Mouse (Mus musculus) heart, embryonic 13.5 days (tissue): ENCODE data around the gene Gcnt2. TPM values are rescaled to one million over a fixed set of nuclear protein-coding genes. Genes with fewer than 3 reads are reported as not detected.

Source experiments
- ATAC-seq: fragments of 200-750 bp; cut with Nextera tagmentation; 2 replicates; pipeline ENCODE4 v1.8.0; 2017; ENCODE audit warnings: moderate TSS enrichment; ENCODE audit not compliant: insufficient number of reproducible peaks, low FRiP score, low TSS enrichment; ENCODE audit errors: extremely low read depth
- H3K27ac ChIP-seq: fragments of 300-500 bp; sonication (generic); replicated peaks from 2 replicates; pipeline ENCODE4 v1.5.1; 2015; ENCODE audit warnings: moderate library complexity, mild to moderate bottlenecking, inconsistent platforms
- H3K27me3 ChIP-seq: fragments of 300-500 bp; sonication (generic); replicated peaks from 2 replicates; pipeline ENCODE4 v1.6.1; 2015; ENCODE audit warnings: mild to moderate bottlenecking, inconsistent platforms
- H3K36me3 ChIP-seq: fragments of 300-500 bp; sonication (generic); 2 replicates; pipeline ENCODE4 v1.6.1; 2015; ENCODE audit warnings: mild to moderate bottlenecking, inconsistent platforms
- H3K4me1 ChIP-seq: fragments of 300-500 bp; sonication (generic); 2 replicates; pipeline ENCODE4 v1.6.1; 2015; ENCODE audit warnings: inconsistent platforms
- H3K4me2 ChIP-seq: fragments of 300-500 bp; sonication (generic); 2 replicates; pipeline ENCODE4 v1.6.1; 2015; ENCODE audit warnings: inconsistent platforms, mild to moderate bottlenecking, moderate library complexity
- H3K4me3 ChIP-seq: fragments of 300-500 bp; sonication (generic); 2 replicates; pipeline ENCODE4 v1.5.1; 2015; ENCODE audit warnings: moderate library complexity, mild to moderate bottlenecking, inconsistent platforms
- H3K9ac ChIP-seq: fragments of 300-500 bp; sonication (generic); 2 replicates; pipeline ENCODE4 v1.6.1; 2015; ENCODE audit warnings: inconsistent platforms, mild to moderate bottlenecking, moderate library complexity
- H3K9me3 ChIP-seq: fragments of 300-500 bp; sonication (generic); 2 replicates; pipeline ENCODE4 v1.6.1; 2016; ENCODE audit warnings: inconsistent platforms
- WGBS: fragments of 180-500 bp; shearing (Covaris S2); methylation state at CpG from one replicate; pipeline ENCODE4 v1.1.7; 2015; ENCODE audit warnings: mixed read lengths; 5-methylcytosine and 5-hydroxymethylcytosine counted together
- microRNA-seq: library from miRNA; unstranded; fragments of <30 nt; microRNA quantifications from one replicate; pipeline ENCODE4, GENCODE M21; 2016
- polyA plus RNA-seq: library from polyadenylated mRNA; unstranded; fragments of >200 nt; fragmentation: Nextera tagmentation; extraction: Ambion mirVana; gene quantifications from 2 replicates; pipeline ENCODE4 v1.2.1, GENCODE M21; 2015

Gene Gcnt2
- polyA plus RNA-seq, 1 experiment from 2014 or later: 2.5 TPM

GRCm38 (mm10) chr13:41002001-41002400, 142.4 kb downstream of the Gcnt2 start:
- Histone ChIP-seq H3K4me1 (peaks cover 19% of the 10 kb centered on the region), H3K4me3 (peak overlapping the region; percentile 90), H3K27me3 (no peaks in the 10 kb centered on the region), H3K4me2 (peak overlapping the region; percentile 89), H3K27ac (no peak overlapping the region), H3K36me3 (peaks cover 32% of the 10 kb centered on the region), H3K9ac (0 out of 2 replicates have a peak overlapping the region, but pooled peaks have one; percentile 17), H3K9me3 (no peaks in the 10 kb centered on the region)
- no peak for ATAC-seq
- 77% methylated on average over 5 of the region's 5 CpGs for WGBS

- H3K27ac ChIP-seq: no peak overlapping the region
- no peak overlapping the region for H3K4me3 ChIP-seq
Measured at GRCm38 (mm10) chr13:41006244-41006643, 146.7 kb downstream of the Gcnt2 start.

GRCm38 (mm10) chr13:41008271-41008670, 148.7 kb downstream of the Gcnt2 start:
- 94% methylated on average over 10 of the region's 10 CpGs for WGBS
- Histone ChIP-seq H3K4me2 (no peak overlapping the region), H3K9me3 (no peaks in the 10 kb centered on the region), H3K4me3 (no peak overlapping the region), H3K36me3 (peaks cover 91% of the 10 kb centered on the region), H3K27me3 (no peaks in the 10 kb centered on the region), H3K4me1 (no peaks in the 10 kb centered on the region), H3K9ac (no peak overlapping the region), H3K27ac (no peak overlapping the region)
- ATAC-seq: no peak

More at GRCm38 (mm10) chr13:41006244-41006643, 146.7 kb downstream of the Gcnt2 start:
- H3K4me1 ChIP-seq: peaks cover 11% of the 10 kb centered on the region
- WGBS: 89% methylated on average over 4 of the region's 4 CpGs
- no peak overlapping the region for H3K4me2 ChIP-seq
- ATAC-seq: no peak
- H3K9me3 ChIP-seq: no peaks in the 10 kb centered on the region
- no peaks in the 10 kb centered on the region for H3K27me3 ChIP-seq
- no peak overlapping the region for H3K9ac ChIP-seq
- peaks cover 74% of the 10 kb centered on the region for H3K36me3 ChIP-seq

- Histone ChIP-seq H3K4me3 (no peak overlapping the region), H3K9ac (no peak overlapping the region), H3K4me2 (no peak overlapping the region), H3K4me1 (no peaks in the 10 kb centered on the region), H3K9me3 (no peaks in the 10 kb centered on the region), H3K27ac (no peak overlapping the region), H3K36me3 (peaks cover 95% of the 10 kb centered on the region), H3K27me3 (no peaks in the 10 kb centered on the region)
- 79% methylated on average over 8 of the region's 8 CpGs for WGBS
- ATAC-seq: no peak
Measured at GRCm38 (mm10) chr13:41008946-41009345, 149.4 kb downstream of the Gcnt2 start.

Small RNA genes within 50 kb of the gene (microRNA-seq; reads per million reads assigned to microRNA genes)
- not detected for gene Mir5124a

Other genes with a start within 250 kb of the Gcnt2 start
- gene Tfap2a, start 121.4 kb upstream of the Gcnt2 start, polyA plus RNA-seq: 0.09 and 0.16 TPM in 2 replicates
- 47.4 and 52.5 TPM in 2 replicates for gene Pak1ip1, start 141.3 kb downstream of the Gcnt2 start, polyA plus RNA-seq
- gene Tmem14c, start 156.5 kb downstream of the Gcnt2 start, polyA plus RNA-seq: 189 and 250 TPM in 2 replicates
- gene Mak, start 220.0 kb downstream of the Gcnt2 start, polyA plus RNA-seq: 0.10 and 0.27 TPM in 2 replicates